16 mouse cellular contexts compared by ENCODE assay signal in genomic region chr5:37310026-37310425, GRCm38 (mm10). TPM values are rescaled to one million over a fixed set of nuclear protein-coding genes. Genes with fewer than 3 reads are reported as not detected.
"Had no signal": no experiment of that assay in that cellular context is flagged by ENCODE, and none has a peak within 500 bp of the region (broad histone marks: within the 10 kb centered on the region; RNA-seq: fewer than 3 reads in every experiment).

No protein-coding gene starts in this region.

- DNase-seq: lung, postnatal 14 days; lung, postnatal 36 days; right cerebral cortex, postnatal 14 days; thymus, adult 2 months; thymus, postnatal 25 days; thymus, postnatal 4 days had no signal

- ATAC-seq: lung, postnatal 0 days; midbrain, embryonic 13.5 days; midbrain, embryonic 15.5 days had no signal

- H3K4me3 ChIP-seq: lung, embryonic 15.5 days; megakaryocyte, embryonic 14.5 days; midbrain, embryonic 13.5 days; midbrain, embryonic 15.5 days; neural tube, embryonic 12.5 days; stomach, embryonic 15.5 days had no signal

- H3K4me1 ChIP-seq: lung, embryonic 15.5 days; megakaryocyte, embryonic 14.5 days; midbrain, embryonic 13.5 days; midbrain, embryonic 15.5 days; neural tube, embryonic 12.5 days; stomach, embryonic 15.5 days had no signal

- H3K9me3 ChIP-seq: lung, embryonic 15.5 days; megakaryocyte, embryonic 14.5 days; midbrain, embryonic 15.5 days; neural tube, embryonic 12.5 days; stomach, embryonic 15.5 days had no signal

- H3K4me2 ChIP-seq: lung, embryonic 15.5 days; midbrain, embryonic 11.5 days; midbrain, embryonic 13.5 days; midbrain, embryonic 15.5 days; neural tube, embryonic 12.5 days; stomach, embryonic 15.5 days had no signal

- H3K27me3 ChIP-seq: lung, embryonic 15.5 days; midbrain, embryonic 13.5 days; midbrain, embryonic 15.5 days; neural tube, embryonic 12.5 days; stomach, embryonic 15.5 days had no signal

- H3K9ac ChIP-seq: lung, embryonic 15.5 days; midbrain, embryonic 13.5 days; midbrain, embryonic 15.5 days; neural tube, embryonic 12.5 days; stomach, embryonic 15.5 days had no signal

- H3K27ac ChIP-seq: lung, embryonic 15.5 days; macrophage; midbrain, embryonic 13.5 days; midbrain, embryonic 15.5 days; neural tube, embryonic 12.5 days; stomach, embryonic 15.5 days; stomach, postnatal 0 days had no signal

RNA-seq across cellular contexts. Expression of gene Evc, which starts 26.7 kb away (rescaled TPM):
- polyA plus RNA-seq: macrophage had no signal

RNA-seq across cellular contexts. Expression of gene Evc2, which starts 28.3 kb away (rescaled TPM):
- polyA plus RNA-seq: macrophage had no signal
